Mouse (Mus musculus): Measurements from ENCODE around the gene Fbxo21. TPM values are rescaled to one million over a fixed set of nuclear protein-coding genes. Genes with fewer than 3 reads are reported as not detected.

Gene Fbxo21
- polyA plus RNA-seq, 1 experiment from 2014 or later, result 55.3 TPM

GRCm38 (mm10) chr5:117980921-117981320 lies 4.4 kb downstream of the Fbxo21 start:
- H3K4me3 ChIP-seq (replicated peaks), result no peak overlapping the region
- ATAC-seq (ENCODE audit: insufficient number of reproducible peaks, low FRiP score, low TSS enrichment, low read depth), result no peak
- no peak overlapping the region for H3K9ac ChIP-seq
- H3K27ac ChIP-seq (replicated peaks), result no peak overlapping the region
- peaks cover 39% of the 10 kb centered on the region for H3K36me3 ChIP-seq
- H3K27me3 ChIP-seq, result no peaks in the 10 kb centered on the region
- H3K4me1 ChIP-seq, result peaks cover 16% of the 10 kb centered on the region
- H3K9me3 ChIP-seq (replicated peaks), result no peaks in the 10 kb centered on the region
- no peak overlapping the region for H3K4me2 ChIP-seq (replicated peaks)
- 79% methylated on average over 8 of the region's 8 CpGs for WGBS

- Histone ChIP-seq H3K4me1 (peaks cover 13% of the 10 kb centered on the region), H3K27ac (replicated peaks) (no peak overlapping the region), H3K4me2 (replicated peaks) (no peak overlapping the region), H3K4me3 (replicated peaks) (no peak overlapping the region), H3K36me3 (peaks cover 49% of the 10 kb centered on the region), H3K27me3 (no peaks in the 10 kb centered on the region), H3K9ac (no peak overlapping the region), H3K9me3 (replicated peaks) (no peaks in the 10 kb centered on the region)
- 70% methylated on average over 5 of the region's 5 CpGs for WGBS
- ATAC-seq (ENCODE audit: insufficient number of reproducible peaks, low FRiP score, low TSS enrichment, low read depth), result no peak
Observed at GRCm38 (mm10) chr5:117981943-117982342, 5.4 kb downstream of the Fbxo21 start.

GRCm38 (mm10) chr5:117986327-117986726 lies 9.8 kb downstream of the Fbxo21 start:
- Histone ChIP-seq H3K9ac (no peak overlapping the region), H3K9me3 (replicated peaks) (no peaks in the 10 kb centered on the region), H3K27me3 (no peaks in the 10 kb centered on the region), H3K4me3 (replicated peaks) (no peak overlapping the region), H3K36me3 (peaks cover 76% of the 10 kb centered on the region), H3K27ac (replicated peaks) (no peak overlapping the region), H3K4me1 (no peaks in the 10 kb centered on the region), H3K4me2 (replicated peaks) (no peak overlapping the region)
- ATAC-seq (ENCODE audit: insufficient number of reproducible peaks, low FRiP score, low TSS enrichment, low read depth), result no peak
- WGBS, result 50% methylated on average over 4 of the region's 4 CpGs

GRCm38 (mm10) chr5:117987891-117988290 lies 11.4 kb downstream of the Fbxo21 start:
- Histone ChIP-seq H3K36me3 (peaks cover 85% of the 10 kb centered on the region), H3K4me3 (replicated peaks) (no peak overlapping the region)

GRCm38 (mm10) chr5:117988367-117988766 lies 11.8 kb downstream of the Fbxo21 start:
- 71% methylated on average over 9 of the region's 9 CpGs for WGBS
- Histone ChIP-seq H3K4me3 (replicated peaks) (no peak overlapping the region), H3K4me1 (no peaks in the 10 kb centered on the region), H3K9ac (no peak overlapping the region), H3K27me3 (no peaks in the 10 kb centered on the region), H3K9me3 (replicated peaks) (no peaks in the 10 kb centered on the region), H3K27ac (replicated peaks) (no peak overlapping the region), H3K4me2 (replicated peaks) (no peak overlapping the region), H3K36me3 (peaks cover 85% of the 10 kb centered on the region)
- ATAC-seq (ENCODE audit: insufficient number of reproducible peaks, low FRiP score, low TSS enrichment, low read depth), result no peak

More at GRCm38 (mm10) chr5:117987891-117988290, 11.4 kb downstream of the Fbxo21 start:
- no peaks in the 10 kb centered on the region for H3K9me3 ChIP-seq (replicated peaks)
- no peaks in the 10 kb centered on the region for H3K27me3 ChIP-seq
- H3K27ac ChIP-seq (replicated peaks), result no peak overlapping the region
- no peaks in the 10 kb centered on the region for H3K4me1 ChIP-seq
- no peak overlapping the region for H3K9ac ChIP-seq
- no peak overlapping the region for H3K4me2 ChIP-seq (replicated peaks)
- no peak for ATAC-seq (ENCODE audit: insufficient number of reproducible peaks, low FRiP score, low TSS enrichment, low read depth)
- 87% methylated on average over 3 of the region's 3 CpGs for WGBS

- Histone ChIP-seq H3K27ac (replicated peaks) (no peak overlapping the region), H3K9ac (no peak overlapping the region), H3K27me3 (no peaks in the 10 kb centered on the region), H3K4me1 (no peaks in the 10 kb centered on the region), H3K4me3 (replicated peaks) (no peak overlapping the region), H3K9me3 (replicated peaks) (no peaks in the 10 kb centered on the region), H3K4me2 (replicated peaks) (no peak overlapping the region), H3K36me3 (peaks cover 92% of the 10 kb centered on the region)
- WGBS, result 83% methylated on average over 6 of the region's 6 CpGs
- ATAC-seq (ENCODE audit: insufficient number of reproducible peaks, low FRiP score, low TSS enrichment, low read depth), result no peak
Observed at GRCm38 (mm10) chr5:117989773-117990172, 13.2 kb downstream of the Fbxo21 start.

GRCm38 (mm10) chr5:117990957-117991356 lies 14.4 kb downstream of the Fbxo21 start:
- Histone ChIP-seq H3K4me2 (replicated peaks) (no peak overlapping the region), H3K27me3 (no peaks in the 10 kb centered on the region), H3K9me3 (replicated peaks) (no peaks in the 10 kb centered on the region), H3K27ac (replicated peaks) (no peak overlapping the region), H3K4me1 (no peaks in the 10 kb centered on the region), H3K4me3 (replicated peaks) (no peak overlapping the region), H3K36me3 (peaks cover 99% of the 10 kb centered on the region), H3K9ac (no peak overlapping the region)
- WGBS, result 82% methylated on average over 3 of the region's 3 CpGs
- ATAC-seq (ENCODE audit: insufficient number of reproducible peaks, low FRiP score, low TSS enrichment, low read depth), result no peak

- ATAC-seq (ENCODE audit: insufficient number of reproducible peaks, low FRiP score, low TSS enrichment, low read depth), result no peak
- H3K4me2 ChIP-seq (replicated peaks), result no peak overlapping the region
- H3K27ac ChIP-seq (replicated peaks), result no peak overlapping the region
- H3K9me3 ChIP-seq (replicated peaks), result no peaks in the 10 kb centered on the region
- H3K4me1 ChIP-seq, result no peaks in the 10 kb centered on the region
- no peaks in the 10 kb centered on the region for H3K27me3 ChIP-seq
- WGBS, result 94% methylated on average over 6 of the region's 6 CpGs
- H3K4me3 ChIP-seq (replicated peaks), result no peak overlapping the region
- H3K36me3 ChIP-seq, result peaks cover 98% of the 10 kb centered on the region
- no peak overlapping the region for H3K9ac ChIP-seq
Observed at GRCm38 (mm10) chr5:117993550-117993949, 17.0 kb downstream of the Fbxo21 start.

GRCm38 (mm10) chr5:117995372-117995901 lies 18.9 kb downstream of the Fbxo21 start:
- H3K9ac ChIP-seq, result no peak overlapping the region
- WGBS, result 83% methylated on average over 8 of the region's 8 CpGs
- peaks cover 94% of the 10 kb centered on the region for H3K36me3 ChIP-seq
- no peak overlapping the region for H3K4me2 ChIP-seq (replicated peaks)
- H3K9me3 ChIP-seq (replicated peaks), result no peaks in the 10 kb centered on the region
- no peaks in the 10 kb centered on the region for H3K27me3 ChIP-seq
- no peak overlapping the region for H3K4me3 ChIP-seq (replicated peaks)
- no peak overlapping the region for H3K27ac ChIP-seq (replicated peaks)
- no peaks in the 10 kb centered on the region for H3K4me1 ChIP-seq
- ATAC-seq (ENCODE audit: insufficient number of reproducible peaks, low FRiP score, low TSS enrichment, low read depth), result no peak

- Histone ChIP-seq H3K9ac (no peak overlapping the region), H3K4me1 (no peaks in the 10 kb centered on the region), H3K27me3 (no peaks in the 10 kb centered on the region), H3K4me3 (replicated peaks) (no peak overlapping the region), H3K27ac (replicated peaks) (no peak overlapping the region), H3K9me3 (replicated peaks) (no peaks in the 10 kb centered on the region), H3K36me3 (peaks cover 94% of the 10 kb centered on the region), H3K4me2 (replicated peaks) (no peak overlapping the region)
- ATAC-seq (ENCODE audit: insufficient number of reproducible peaks, low FRiP score, low TSS enrichment, low read depth), result no peak
- WGBS, result 88% methylated on average over 6 of the region's 6 CpGs
Observed at GRCm38 (mm10) chr5:117995911-117996310, 19.4 kb downstream of the Fbxo21 start.

- Histone ChIP-seq H3K36me3 (peaks cover 93% of the 10 kb centered on the region), H3K9me3 (replicated peaks) (no peaks in the 10 kb centered on the region), H3K27ac (replicated peaks) (no peak overlapping the region), H3K9ac (no peak overlapping the region), H3K4me1 (no peaks in the 10 kb centered on the region), H3K4me3 (replicated peaks) (no peak overlapping the region), H3K4me2 (replicated peaks) (no peak overlapping the region), H3K27me3 (no peaks in the 10 kb centered on the region)
- ATAC-seq (ENCODE audit: insufficient number of reproducible peaks, low FRiP score, low TSS enrichment, low read depth), result no peak
- WGBS, result 82% methylated on average over 6 of the region's 6 CpGs
Observed at GRCm38 (mm10) chr5:117996581-117996980, 20.1 kb downstream of the Fbxo21 start.

- WGBS, result 62% methylated on average over 10 of the region's 10 CpGs
- H3K9me3 ChIP-seq (replicated peaks), result no peaks in the 10 kb centered on the region
- no peaks in the 10 kb centered on the region for H3K27me3 ChIP-seq
- no peak overlapping the region for H3K27ac ChIP-seq (replicated peaks)
- peaks cover 93% of the 10 kb centered on the region for H3K36me3 ChIP-seq
- H3K4me2 ChIP-seq (replicated peaks), result no peak overlapping the region
- no peak overlapping the region for H3K9ac ChIP-seq
- no peaks in the 10 kb centered on the region for H3K4me1 ChIP-seq
- ATAC-seq (ENCODE audit: insufficient number of reproducible peaks, low FRiP score, low TSS enrichment, low read depth), result no peak
- H3K4me3 ChIP-seq (replicated peaks), result no peak overlapping the region
Observed at GRCm38 (mm10) chr5:117997434-117997970, 21.0 kb downstream of the Fbxo21 start.
